Mouse (Mus musculus): ENCODE results near the gene Erh. TPM values are rescaled to one million over a fixed set of nuclear protein-coding genes. Genes with fewer than 3 reads are reported as not detected.
A peak's percentile ranks its signal among the peaks of the same experiment; 100 is the strongest.

Gene Erh
- total RNA-seq, 1 experiment from 2014 or later = 95.2 TPM

DNA sequence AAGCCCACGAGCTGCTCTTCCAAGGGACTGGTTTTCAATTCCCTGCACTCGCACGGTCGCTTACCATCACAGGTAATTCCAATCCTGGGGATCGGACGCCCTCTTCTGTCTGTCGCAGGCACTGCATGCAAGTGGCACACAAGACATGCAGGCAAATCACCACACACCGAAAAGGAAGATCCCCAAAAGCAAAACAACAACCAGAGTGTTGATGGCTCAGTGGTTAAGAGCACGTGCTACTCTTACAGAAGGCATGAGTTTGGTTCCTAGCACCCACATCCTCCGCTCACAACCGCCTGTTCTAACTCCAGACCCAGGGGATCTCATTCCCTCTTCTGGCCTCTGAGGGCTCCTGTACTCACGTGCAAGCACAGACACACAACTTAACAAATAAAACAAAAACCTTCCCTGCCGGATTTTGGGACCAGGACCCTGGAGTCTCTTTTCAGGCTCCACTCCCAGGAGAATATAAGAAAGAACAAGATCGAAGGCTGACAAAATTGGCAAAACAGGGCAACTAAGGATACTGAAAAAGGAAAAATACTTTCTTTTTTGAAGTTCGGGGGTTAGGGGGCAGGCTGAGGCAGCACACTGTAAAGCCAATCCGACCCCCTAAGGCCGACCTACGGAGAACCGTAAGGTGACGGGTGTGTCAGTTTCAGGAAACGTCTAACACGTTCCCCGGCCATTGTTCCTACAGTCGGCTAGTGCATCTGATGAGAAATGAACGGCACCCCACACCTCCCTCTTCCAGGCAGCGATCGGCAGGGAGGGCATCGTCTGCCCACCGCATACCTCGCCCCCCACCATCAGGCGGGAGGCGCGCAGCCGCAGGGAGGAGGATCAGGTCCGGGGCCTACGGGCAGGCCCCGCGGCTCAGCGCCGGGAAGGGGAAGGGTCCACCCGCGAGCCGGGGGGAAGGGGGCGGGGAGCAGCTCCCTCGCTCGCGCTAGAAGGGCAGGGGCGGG lies 1.1 kb downstream of the Erh start:
- ATAC-seq (replicated peaks in 1 of 2; ENCODE audit: insufficient read depth in 1 of 2, low FRiP score in 2 of 2, low TSS enrichment in 1 of 2, low read depth in 1 of 2, poor library complexity in 2 of 2, severe bottlenecking in 2 of 2) = peak; percentile 9 to 31; a peak in 2 of 4 replicates

DNA sequence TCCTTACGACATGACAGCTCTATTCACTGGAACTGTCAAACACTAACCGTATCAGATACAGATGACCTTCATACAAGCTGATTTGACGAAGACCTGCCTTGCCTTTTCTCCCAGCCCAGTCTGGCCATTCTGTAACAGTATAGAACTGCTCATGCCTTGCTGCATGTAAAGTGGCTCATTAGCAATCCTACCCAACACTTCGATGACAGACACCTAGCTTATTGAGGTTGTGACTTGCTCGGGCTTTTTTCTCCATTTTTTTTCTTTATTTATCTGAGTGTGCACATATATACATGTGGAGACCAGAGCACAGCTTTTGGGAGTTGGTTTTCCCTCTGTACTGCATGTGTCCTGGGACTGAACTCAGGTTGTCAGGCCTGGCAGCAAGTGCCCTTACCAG lies 12.4 kb downstream of the Erh start:
- no peak for ATAC-seq (replicated peaks in 1 of 2; ENCODE audit: insufficient read depth in 1 of 2, low FRiP score in 2 of 2, low TSS enrichment in 1 of 2, low read depth in 1 of 2, poor library complexity in 2 of 2, severe bottlenecking in 2 of 2)

DNA sequence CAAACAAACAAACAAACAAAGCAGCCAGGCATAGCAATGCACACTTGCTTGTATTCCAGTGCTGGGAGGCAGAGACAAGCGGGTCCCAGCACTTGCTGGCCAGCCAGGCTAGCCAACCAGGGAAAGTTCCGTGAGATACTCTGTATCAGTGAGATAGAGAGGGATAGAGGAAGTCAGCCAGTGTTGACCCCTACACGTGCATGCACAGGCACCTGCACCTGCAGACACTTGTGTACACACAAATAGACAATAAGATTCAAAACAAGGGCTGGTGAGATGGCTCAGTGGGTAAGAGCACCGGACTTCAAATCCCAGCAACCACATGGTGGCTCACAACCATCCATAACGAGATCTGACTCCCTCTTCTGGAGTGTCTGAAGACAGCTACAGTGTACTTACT lies 23.6 kb downstream of the Erh start:
- no peak for ATAC-seq (replicated peaks in 1 of 2; ENCODE audit: insufficient read depth in 1 of 2, low FRiP score in 2 of 2, low TSS enrichment in 1 of 2, low read depth in 1 of 2, poor library complexity in 2 of 2, severe bottlenecking in 2 of 2)

DNA sequence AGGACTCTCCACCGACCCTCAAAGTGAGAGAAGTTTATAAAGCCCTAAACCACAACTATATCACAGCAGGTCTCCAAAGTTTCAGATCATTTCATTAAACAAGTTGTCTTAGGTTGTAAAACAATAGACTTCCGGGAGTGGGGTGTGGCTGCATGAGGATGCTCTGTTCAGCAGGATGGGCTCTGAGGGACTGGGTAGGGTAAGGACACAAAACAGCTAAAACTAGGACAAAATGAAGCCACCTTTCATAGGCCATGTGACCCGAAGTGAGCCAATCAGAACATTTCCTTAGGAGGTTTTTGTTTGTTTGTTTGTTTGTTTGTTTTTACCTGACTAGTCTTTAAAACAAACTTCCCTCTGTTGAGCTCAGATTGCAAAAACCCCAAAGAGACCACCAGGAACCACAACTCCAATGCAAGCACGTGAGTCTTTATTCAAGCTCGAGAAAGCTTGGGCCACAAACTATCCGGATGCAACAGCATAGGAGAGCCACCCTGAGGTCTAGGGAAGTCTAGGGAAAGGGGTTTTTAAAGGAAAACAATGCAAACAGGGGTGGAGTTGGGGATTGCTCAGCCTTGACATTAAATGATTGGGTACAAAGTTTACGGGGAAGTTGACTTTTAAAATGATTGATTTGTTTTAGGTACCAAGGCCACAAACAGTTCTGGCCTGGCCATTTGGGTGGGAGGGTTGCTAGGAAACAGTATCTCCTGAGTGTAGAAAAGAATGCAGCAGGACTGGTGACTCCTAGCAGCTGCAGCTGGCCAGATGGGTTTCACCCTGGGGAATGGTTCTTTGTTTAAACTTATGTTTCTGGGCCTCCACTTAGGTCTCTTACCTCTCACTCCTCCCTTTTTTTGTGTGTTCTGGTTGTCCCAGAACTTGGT lies 28.5 kb downstream of the Erh start:
- ATAC-seq (replicated peaks in 1 of 2; ENCODE audit: insufficient read depth in 1 of 2, low FRiP score in 2 of 2, low TSS enrichment in 1 of 2, low read depth in 1 of 2, poor library complexity in 2 of 2, severe bottlenecking in 2 of 2) = no peak

DNA sequence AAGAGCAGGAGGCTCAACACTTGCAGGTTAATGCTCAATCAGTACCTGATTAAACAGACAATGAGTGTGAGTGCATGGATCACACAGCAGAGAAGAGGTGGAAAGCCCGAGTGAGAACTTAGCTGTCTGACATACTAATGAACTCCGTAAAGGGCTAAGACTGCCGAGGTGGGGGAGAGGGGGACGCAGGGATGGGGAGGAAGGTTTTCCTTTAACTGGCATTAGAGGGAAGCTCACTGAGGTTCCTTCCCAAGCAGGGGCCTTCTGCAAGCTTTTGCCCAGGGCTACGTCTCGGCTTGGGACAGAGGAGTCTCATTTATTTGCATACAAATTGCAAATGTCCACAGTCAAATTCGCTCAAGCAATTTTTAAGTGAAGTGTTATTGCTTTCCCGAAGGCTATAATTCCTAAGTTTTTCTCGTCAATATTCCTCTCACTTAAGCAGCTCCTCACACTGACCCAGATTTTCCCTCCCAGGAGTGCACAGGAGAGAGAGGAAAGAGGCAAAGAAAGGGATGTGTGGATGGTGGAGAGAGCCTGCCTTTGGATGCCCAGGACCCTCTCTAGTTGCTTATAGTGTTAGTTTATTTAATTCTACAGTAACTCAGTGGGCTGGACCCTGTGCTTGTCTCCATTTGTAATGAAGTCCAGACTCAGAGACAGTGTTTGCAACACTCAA lies 31.9 kb downstream of the Erh start:
- ATAC-seq (replicated peaks in 1 of 2; ENCODE audit: insufficient read depth in 1 of 2, low FRiP score in 2 of 2, low TSS enrichment in 1 of 2, low read depth in 1 of 2, poor library complexity in 2 of 2, severe bottlenecking in 2 of 2) = no peak

DNA sequence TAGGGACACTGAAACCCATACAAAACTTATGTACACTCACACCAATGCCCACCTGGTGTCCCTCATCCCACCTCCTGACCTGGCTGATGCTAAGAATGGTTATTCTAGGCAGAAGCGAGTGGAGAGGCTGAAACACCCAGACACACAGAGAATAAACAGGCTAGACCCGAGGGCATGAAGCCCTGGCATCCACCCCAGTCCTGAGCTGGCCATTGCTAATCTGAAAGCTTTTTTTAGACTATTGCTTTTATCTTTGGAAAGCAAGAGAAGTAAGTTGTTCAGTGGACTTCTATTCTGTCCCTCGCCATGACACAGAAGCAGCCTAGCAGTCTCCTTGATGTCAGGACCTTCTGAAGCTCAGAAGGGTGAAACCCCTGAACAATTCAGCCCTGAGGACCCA lies 34.2 kb downstream of the Erh start:
- no peak for ATAC-seq (replicated peaks in 1 of 2; ENCODE audit: insufficient read depth in 1 of 2, low FRiP score in 2 of 2, low TSS enrichment in 1 of 2, low read depth in 1 of 2, poor library complexity in 2 of 2, severe bottlenecking in 2 of 2)

- ATAC-seq (replicated peaks in 1 of 2; ENCODE audit: insufficient read depth in 1 of 2, low FRiP score in 2 of 2, low TSS enrichment in 1 of 2, low read depth in 1 of 2, poor library complexity in 2 of 2, severe bottlenecking in 2 of 2) = no peak
Observed at GRCm38 (mm10) chr12:80608576-80608975, 35.6 kb downstream of the Erh start.

DNA sequence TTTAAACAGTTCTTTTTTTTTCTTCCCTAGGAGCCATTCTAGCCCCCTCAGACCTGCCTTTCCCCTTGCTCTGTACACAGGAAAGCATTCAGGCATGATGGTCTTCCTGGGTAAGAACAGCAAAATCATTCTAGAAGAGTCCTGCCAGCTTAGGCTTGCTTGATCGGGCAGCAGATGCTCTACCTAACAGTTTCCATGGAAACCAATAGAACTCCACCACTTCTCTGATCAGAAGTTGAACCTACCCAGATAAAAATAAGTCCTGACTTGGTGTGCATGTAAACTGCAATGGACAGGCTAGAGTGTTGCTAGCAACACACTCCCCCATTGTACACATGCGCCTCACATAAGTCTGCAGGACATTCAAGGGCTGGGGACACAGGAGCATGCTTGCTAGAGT lies 39.9 kb downstream of the Erh start:
- no peak for ATAC-seq (replicated peaks in 1 of 2; ENCODE audit: insufficient read depth in 1 of 2, low FRiP score in 2 of 2, low TSS enrichment in 1 of 2, low read depth in 1 of 2, poor library complexity in 2 of 2, severe bottlenecking in 2 of 2)

DNA sequence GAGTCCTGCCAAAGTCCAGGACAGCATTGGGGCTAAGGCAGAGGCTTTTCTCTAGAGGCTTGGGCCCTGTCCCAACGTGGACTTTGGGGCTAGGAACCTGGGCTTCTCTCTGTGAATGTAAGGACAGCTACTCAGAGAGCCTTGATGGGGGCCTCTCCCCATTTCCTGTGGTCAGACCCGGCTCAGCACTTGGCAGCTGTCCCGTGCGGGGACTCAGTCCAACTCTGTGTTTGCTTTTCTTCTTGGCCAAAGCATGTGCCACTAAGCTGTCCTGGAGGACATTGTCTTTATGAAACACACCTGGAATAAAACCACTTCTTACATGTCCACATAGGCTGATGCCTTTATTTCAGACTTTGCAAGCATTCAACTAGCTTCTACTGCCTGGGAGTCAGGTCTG lies 40.6 kb downstream of the Erh start:
- ATAC-seq (replicated peaks in 1 of 2; ENCODE audit: insufficient read depth in 1 of 2, low FRiP score in 2 of 2, low TSS enrichment in 1 of 2, low read depth in 1 of 2, poor library complexity in 2 of 2, severe bottlenecking in 2 of 2) = no peak; a peak in 1 of 4 replicates

DNA sequence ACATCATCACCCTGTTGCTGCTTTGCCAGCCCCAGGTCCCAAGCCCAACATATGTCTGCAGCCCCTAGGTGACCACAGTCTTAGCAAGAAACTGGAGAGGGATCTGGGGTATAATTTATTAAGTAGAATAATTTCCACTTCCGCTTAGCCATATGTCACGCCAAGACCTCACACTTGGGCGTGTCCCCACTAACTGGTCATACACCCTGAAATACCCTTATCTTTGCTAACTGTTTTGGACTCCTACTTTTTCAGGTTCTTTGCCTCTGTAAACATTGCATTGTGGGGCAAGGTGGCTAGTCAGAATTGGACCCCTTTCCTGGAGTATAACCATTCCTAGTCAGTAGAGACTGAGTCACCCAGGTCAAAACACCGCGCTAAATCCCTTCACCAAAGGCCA lies 41.7 kb downstream of the Erh start:
- no peak for ATAC-seq (replicated peaks in 1 of 2; ENCODE audit: insufficient read depth in 1 of 2, low FRiP score in 2 of 2, low TSS enrichment in 1 of 2, low read depth in 1 of 2, poor library complexity in 2 of 2, severe bottlenecking in 2 of 2)

DNA sequence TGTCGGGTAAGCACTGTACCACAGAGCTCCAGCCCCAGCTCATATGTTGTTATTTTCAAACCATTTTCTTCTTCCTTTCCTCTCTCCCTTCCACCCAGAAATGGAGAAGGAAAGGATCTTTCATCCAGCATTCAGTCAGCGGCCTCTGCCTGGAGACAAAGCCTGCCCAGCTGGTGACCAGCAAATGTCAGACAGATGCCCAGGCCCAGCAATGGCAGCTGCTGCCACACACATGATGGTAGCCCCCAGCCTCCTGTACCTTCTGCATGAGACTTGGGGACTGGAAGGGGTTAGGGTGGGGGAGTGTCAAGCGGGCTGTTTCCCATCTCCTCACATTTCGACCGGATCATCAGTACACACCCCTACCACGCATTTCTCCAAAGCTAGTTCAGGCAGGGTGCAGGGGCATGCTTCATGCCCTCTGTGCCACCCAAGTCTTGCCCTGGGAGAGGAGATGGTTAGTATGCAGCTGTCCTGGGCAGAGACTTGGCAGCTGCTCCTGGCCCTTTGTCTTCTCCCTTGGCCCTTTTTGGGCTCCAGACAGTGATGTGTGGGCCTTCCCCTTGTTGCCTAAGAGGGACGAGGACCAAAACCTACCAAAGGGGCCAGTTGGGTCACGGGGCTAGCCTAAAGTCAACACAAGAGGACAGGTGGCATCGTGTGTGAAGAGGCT lies 42.4 kb downstream of the Erh start:
- ATAC-seq (replicated peaks in 1 of 2; ENCODE audit: insufficient read depth in 1 of 2, low FRiP score in 2 of 2, low TSS enrichment in 1 of 2, low read depth in 1 of 2, poor library complexity in 2 of 2, severe bottlenecking in 2 of 2) = no peak

GRCm38 (mm10) chr12:80598756-80599155 lies 45.4 kb downstream of the Erh start:
- no peak for ATAC-seq (replicated peaks in 1 of 2; ENCODE audit: insufficient read depth in 1 of 2, low FRiP score in 2 of 2, low TSS enrichment in 1 of 2, low read depth in 1 of 2, poor library complexity in 2 of 2, severe bottlenecking in 2 of 2)

DNA sequence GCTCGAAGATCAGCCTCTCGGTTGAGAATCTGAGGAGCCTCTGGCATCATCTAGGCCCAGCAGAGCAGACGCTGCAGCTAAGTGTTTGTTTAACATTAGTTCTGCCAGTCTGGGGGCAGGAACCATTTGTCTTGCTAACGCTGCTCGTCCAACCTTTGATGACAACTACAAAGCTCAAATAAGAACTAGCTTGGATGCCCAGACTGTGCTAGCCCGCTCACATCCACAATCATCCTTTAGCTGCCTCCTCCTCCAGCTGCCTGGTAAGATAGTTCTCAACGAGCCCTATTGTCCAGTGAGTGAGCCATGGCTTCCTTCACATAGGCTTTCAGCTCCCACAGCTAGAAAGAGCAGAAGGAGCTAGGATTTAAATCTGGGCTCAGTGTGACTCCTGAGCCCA lies 45.9 kb downstream of the Erh start:
- ATAC-seq (replicated peaks in 1 of 2; ENCODE audit: insufficient read depth in 1 of 2, low FRiP score in 2 of 2, low TSS enrichment in 1 of 2, low read depth in 1 of 2, poor library complexity in 2 of 2, severe bottlenecking in 2 of 2) = no peak

DNA sequence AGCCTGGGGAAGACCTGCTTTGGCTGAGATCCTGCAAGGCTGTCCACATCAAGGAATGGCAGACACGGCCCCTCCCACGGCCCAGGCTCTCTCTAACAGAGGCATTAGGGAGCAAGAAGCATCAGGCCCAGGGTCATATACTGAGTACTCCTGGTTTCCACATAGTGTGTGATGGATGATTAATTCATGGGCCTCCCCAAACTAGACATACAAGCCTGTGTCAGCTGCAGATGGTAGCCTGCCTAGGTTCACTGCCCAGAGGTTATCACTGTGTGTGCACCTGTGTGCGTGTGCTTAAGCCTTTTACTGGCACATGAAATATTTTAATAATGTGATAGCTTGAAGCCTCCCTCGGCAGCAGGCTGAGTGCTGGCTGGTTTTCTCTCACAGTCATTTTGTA lies 48.2 kb downstream of the Erh start:
- ATAC-seq (replicated peaks in 1 of 2; ENCODE audit: insufficient read depth in 1 of 2, low FRiP score in 2 of 2, low TSS enrichment in 1 of 2, low read depth in 1 of 2, poor library complexity in 2 of 2, severe bottlenecking in 2 of 2) = 0 out of 4 replicates have a peak, but pooled peaks of 1 of the 2 experiments have one; percentile 27

GRCm38 (mm10) chr12:80595566-80595965 lies 48.6 kb downstream of the Erh start:
- no peak for ATAC-seq (replicated peaks in 1 of 2; ENCODE audit: insufficient read depth in 1 of 2, low FRiP score in 2 of 2, low TSS enrichment in 1 of 2, low read depth in 1 of 2, poor library complexity in 2 of 2, severe bottlenecking in 2 of 2)

DNA sequence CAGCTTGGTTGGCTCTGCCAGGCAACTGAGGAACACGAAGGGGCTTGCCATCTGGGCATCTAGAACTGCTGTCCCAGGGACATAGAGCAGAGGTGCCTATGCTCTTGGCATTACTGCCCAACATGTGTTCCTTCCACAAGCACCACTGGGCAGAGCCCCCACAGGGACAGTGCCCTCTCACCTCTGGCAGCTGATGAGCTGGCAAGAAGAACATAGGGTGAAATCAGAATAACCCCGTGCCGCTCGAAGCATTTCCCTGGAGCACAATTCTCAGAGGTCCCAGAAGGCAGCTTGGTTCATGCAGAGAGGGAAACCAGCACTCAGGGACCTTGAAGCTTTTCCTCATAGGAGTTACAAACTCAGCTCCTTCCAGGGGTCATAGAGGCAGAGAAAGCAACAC lies 49.4 kb downstream of the Erh start:
- no peak for ATAC-seq (replicated peaks in 1 of 2; ENCODE audit: insufficient read depth in 1 of 2, low FRiP score in 2 of 2, low TSS enrichment in 1 of 2, low read depth in 1 of 2, poor library complexity in 2 of 2, severe bottlenecking in 2 of 2)

DNA sequence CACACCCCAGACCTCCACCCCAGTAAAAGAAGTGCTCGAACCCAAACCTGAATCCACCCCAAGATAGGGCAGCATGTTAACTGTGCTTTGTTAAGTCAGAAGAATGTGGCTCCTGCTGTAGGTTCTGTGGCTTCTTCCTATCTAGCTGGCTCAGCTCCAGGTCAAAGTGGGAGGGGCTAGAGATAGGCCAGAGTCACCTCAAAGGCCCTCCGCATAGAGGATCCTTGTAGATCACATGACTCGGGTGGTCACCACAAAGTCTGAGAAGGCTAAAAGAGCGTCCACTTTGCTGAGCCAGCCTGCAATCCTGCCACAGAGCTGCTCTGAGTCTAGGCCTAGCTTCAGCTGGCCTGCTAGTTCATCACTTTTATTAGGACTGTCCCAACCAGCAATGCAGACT lies 50.0 kb downstream of the Erh start:
- 0 out of 4 replicates have a peak, but pooled peaks of 1 of the 2 experiments have one; percentile 14 for ATAC-seq (replicated peaks in 1 of 2; ENCODE audit: insufficient read depth in 1 of 2, low FRiP score in 2 of 2, low TSS enrichment in 1 of 2, low read depth in 1 of 2, poor library complexity in 2 of 2, severe bottlenecking in 2 of 2)
